Mouse (Mus musculus) MEL (cell line): ENCODE results near the gene Lix1.
A peak's percentile ranks its signal among the peaks of the same experiment; 100 is the strongest.

Experiments used
- CHD2 ChIP-seq: IDR thresholded peaks from 2 replicates; pipeline ENCODE4 v1.6.1; 2011; ENCODE audit warnings: low read length, improper control_type of control experiment
- CTCF ChIP-seq, 3 experiments: IDR thresholded peaks in 2 of 3; conservative IDR thresholded peaks in 1 of 3; 2 replicates each; pipeline ENCODE4 v1.5.1; 2011 to 2012; ENCODE audit warnings: low read length in 3 of 3, low read depth in 2 of 3, mild to moderate bottlenecking in 2 of 3, improper control_type of control experiment in 1 of 3, inconsistent platforms in 1 of 3, mixed read lengths in 1 of 3, moderate library complexity in 1 of 3; ENCODE audit not compliant: control insufficient read depth in 1 of 3, insufficient read depth in 1 of 3, poor library complexity in 1 of 3, severe bottlenecking in 1 of 3
- GATA1 ChIP-seq: IDR thresholded peaks from 2 replicates; pipeline ENCODE4 v1.6.1; 2011; ENCODE audit warnings: low read depth, low read length, improper control_type of control experiment
- MXI1 ChIP-seq: IDR thresholded peaks from 2 replicates; pipeline ENCODE4 v1.6.1; 2011; ENCODE audit warnings: mild to moderate bottlenecking, low read depth, low read length, improper control_type of control experiment

DNA sequence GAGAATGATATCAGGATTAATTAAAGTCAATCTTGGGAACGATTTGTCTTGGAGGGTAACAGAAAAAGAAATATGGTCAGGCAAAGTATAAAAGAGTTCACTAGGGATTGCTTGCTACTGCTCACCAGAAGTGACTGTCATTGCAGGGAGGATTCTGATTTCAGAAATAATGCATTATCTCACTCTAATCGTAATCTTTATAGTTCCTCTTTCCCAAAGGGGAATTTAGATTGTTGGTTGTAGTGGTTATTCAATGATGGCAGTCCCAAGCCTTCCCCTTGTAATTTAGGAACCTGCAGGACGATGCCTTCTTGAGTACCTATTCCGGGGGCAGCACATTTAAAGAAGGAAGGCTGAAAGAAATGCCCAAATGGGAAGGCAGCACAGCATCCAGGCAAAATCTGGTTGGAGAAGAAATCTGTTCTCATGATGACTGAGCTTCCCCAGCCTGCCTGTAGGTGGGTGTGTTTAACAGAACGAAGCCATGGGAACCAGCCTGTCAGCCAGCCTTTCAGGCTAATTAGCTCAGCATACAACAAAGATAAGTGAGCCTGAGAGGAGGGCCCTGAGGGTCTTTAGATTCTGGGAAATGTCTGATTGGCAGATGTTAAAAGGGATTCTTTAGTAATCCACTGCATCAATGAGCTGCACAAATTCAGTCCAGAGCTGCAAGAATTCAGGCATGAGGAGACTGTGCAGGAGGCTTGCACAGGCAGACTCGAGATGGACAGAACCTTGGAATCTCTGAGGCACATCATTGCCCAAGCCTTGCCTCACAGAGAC lies at the start of gene Lix1:
- 0 out of 2 replicates have a peak, but pooled peaks have one; percentile 29 for TF ChIP-seq GATA1
- no peak for TF ChIP-seq CHD2
- TF ChIP-seq MXI1 = no peak
- TF ChIP-seq CTCF (IDR thresholded peaks at IDR 0.05 in 2 of 3, conservative IDR thresholded peaks at IDR 0.05 in 1 of 3; ENCODE audit: control insufficient read depth in 1 of 3, insufficient read depth in 1 of 3, low read depth in 2 of 3, low read length in 3 of 3, poor library complexity in 1 of 3, severe bottlenecking in 1 of 3) = peak in 2 of 3 experiments; percentile 25 to 40; a peak in 2 of 6 replicates
